Mouse (Mus musculus) layer of hippocampus, adult 9-11 months (tissue): ENCODE measurements around the gene Poc1a.

Experiments
- DNase-seq: peaks from one replicate; pipeline ENCODE4 v3.0.0; 2022

Poc1a gene

GRCm38 (mm10) chr9:106369801-106370485, 89.1 kb downstream of the Poc1a start:
- no peak for DNase-seq

DNA sequence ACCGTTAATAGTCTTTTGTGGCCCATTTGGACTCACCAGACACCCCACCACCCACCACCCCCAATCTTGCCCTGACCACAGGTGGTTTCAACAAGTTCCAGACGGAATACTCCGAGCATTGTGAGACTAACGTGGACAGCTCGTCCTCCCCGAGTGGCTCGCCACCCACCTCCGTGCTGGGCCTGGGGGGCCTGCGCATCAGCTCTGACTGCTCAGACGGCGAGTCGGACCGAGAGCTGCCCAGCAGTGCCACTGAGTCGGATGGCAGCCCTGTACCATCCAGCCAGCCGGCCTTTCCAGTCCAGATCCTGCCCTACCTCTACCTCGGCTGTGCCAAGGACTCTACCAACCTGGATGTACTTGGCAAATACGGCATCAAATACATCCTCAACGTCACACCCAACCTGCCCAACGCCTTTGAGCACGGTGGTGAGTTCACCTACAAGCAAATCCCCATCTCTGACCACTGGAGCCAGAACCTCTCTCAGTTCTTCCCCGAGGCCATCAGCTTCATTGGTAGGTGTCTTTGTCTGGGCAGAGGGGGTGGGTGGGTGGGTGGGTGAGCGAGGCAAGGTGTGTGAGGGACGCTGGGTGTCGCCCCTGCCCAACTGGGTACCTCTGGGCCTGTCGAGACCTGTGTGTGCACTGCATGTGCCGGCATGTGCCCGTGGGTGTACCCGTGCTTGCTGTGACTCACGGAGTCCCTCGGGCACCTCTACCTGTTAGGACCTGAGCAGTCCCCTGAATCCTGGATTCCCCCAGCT, 89.9 kb downstream of the Poc1a start:
- no peak for DNase-seq

DNA sequence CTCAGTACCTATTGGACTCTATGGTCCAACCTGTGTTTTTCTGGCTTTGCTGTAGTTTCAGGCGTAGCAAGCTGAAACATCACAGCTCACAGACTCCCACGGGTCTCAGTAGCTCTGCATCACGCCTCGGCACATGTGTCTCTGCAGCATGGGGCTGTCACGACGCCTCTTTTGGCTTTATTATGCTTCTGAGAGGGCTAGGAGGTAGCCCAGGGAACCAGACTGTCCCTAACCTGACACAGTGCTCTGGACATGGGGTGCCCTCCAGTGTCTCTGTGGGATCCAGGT, 90.5 kb downstream of the Poc1a start:
- peak; percentile 76 for DNase-seq

DNA sequence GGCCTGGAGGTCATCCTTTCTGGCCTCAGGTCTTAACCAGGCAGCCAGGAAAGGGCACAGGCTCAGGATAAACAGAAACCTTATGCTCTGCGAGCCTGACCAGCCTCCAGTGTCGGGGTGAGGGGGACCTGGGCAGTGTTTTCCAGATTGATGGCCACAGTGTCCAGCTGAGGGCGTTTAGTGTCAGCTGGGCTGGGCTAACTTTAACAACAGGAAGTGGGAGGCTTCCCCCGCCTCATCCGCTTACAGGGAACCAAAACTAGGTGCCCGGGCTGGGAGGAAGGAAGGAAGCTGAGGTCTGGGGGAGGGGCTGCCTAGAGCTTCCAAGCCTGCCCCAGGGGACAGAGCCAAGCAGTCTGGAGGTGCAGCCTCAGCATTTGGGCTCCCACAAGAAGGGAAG, 90.9 kb downstream of the Poc1a start:
- DNase-seq, result peak; percentile 92

GRCm38 (mm10) chr9:106372431-106373412, 91.9 kb downstream of the Poc1a start:
- DNase-seq, result no peak

GRCm38 (mm10) chr9:106373973-106374372, 93.1 kb downstream of the Poc1a start:
- no peak for DNase-seq

GRCm38 (mm10) chr9:106377247-106377646, 96.4 kb downstream of the Poc1a start:
- DNase-seq, result peak; percentile 81

GRCm38 (mm10) chr9:106378045-106378444, 97.2 kb downstream of the Poc1a start:
- no peak for DNase-seq

DNA sequence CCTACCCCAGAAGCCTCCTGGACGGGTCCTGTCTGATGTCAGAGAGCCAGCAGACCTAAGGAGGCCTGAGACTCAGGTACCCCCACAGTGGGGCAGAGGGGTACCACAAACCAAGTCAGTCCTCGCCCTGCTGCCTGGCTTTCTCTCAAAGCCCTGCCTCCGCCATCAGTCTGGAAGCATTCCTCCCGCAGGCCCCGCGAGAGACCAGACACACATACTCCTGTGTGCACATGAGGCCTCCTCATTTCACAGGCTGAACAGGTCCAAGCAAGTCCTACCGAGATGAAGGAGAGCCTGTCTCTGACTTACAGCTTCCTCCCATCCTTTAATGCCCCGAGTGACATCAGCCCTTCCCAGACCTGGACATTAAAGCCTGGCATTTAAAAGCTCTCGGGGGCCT, 97.9 kb downstream of the Poc1a start:
- DNase-seq, result no peak

DNA sequence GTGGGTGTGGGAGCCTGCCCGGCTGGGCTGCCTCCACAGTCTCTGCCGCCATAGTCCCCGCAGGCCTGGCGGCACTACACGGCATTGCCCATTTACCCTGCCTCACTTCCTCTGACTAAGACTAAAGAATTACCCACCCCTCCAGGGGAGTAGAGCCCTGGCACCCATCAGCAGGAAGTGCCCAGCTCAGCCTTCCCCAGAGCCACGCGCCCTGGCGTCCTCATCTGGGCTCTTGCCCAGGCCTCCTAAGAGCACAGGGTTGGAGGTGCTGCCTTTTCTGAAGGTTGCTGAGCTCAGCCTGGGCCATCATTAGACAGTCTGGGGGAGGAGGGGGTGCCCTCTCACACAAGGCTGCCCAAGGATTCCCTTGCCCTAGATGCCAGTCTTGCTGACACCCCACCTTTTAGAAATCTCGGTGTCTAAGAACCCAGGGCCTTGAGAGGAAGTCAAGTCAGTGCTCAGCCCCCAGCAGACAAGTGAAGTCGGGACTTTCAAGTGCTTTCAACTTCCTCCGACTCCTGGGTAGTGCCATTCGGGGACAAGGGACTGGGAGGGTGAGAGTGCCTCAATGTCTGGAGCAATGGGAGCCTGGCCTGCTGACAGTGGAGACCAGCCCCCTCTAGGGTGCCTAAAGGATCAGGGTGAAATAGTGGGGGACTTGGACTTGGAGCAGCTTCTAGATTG, 105.5 kb downstream of the Poc1a start:
- no peak for DNase-seq

- no peak for DNase-seq
These were observed 112.1 kb downstream of the Poc1a start for GRCm38 (mm10) chr9:106392828-106393527.

GRCm38 (mm10) chr9:106393548-106393947, 112.7 kb downstream of the Poc1a start:
- DNase-seq, result no peak

GRCm38 (mm10) chr9:106394649-106395602, 114.1 kb downstream of the Poc1a start:
- no peak for DNase-seq

DNA sequence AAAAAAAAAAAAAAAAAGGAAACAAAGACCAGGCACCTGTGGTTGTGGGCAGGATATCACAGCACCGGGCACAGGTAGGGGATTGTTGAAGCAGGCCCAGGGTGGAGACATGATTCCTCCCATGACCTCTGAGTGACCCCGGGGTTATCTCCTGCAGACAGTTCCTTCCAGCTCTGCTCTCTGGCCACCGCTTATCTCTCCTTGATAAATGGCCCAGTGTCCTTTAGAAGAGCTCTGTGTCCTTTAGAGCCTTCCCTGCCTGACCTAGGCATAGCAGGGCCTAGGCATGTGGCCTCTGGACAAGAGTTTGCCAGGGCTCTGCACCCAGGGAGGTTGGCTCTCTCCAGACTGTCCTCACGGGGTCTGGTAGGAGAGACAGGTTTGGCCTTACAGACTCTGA, 116.9 kb downstream of the Poc1a start:
- DNase-seq, result no peak

GRCm38 (mm10) chr9:106398667-106399311, 117.9 kb downstream of the Poc1a start:
- DNase-seq, result no peak

GRCm38 (mm10) chr9:106399808-106400207, 118.9 kb downstream of the Poc1a start:
- DNase-seq, result no peak
